Mouse (Mus musculus) forebrain, embryonic 10.5 days (tissue): ENCODE data around the gene Nap1l2. TPM values are rescaled to one million over a fixed set of nuclear protein-coding genes. Genes with fewer than 3 reads are reported as not detected.
"Not testable (repeated sequence)": the region's sequence is repeated elsewhere in the genome, so short reads cannot be mapped to it uniquely, and the experiment has no call there.

Experiments used
- DNase-seq: peaks from one replicate; pipeline ENCODE4 v3.0.0-alpha.2; 2017; ENCODE audit warnings: low spot score; ENCODE audit errors: extremely low spot score
- H3K27ac ChIP-seq: fragments of 300-500 bp; sonication (generic); 2 replicates; pipeline ENCODE4 v1.5.1; 2016; ENCODE audit warnings: mild to moderate bottlenecking
- H3K27me3 ChIP-seq: fragments of 300-500 bp; sonication (generic); 2 replicates; pipeline ENCODE4 v1.6.1; 2016; ENCODE audit warnings: mild to moderate bottlenecking; ENCODE audit not compliant: poor library complexity, severe bottlenecking
- H3K36me3 ChIP-seq: fragments of 300-500 bp; sonication (generic); replicated peaks from 2 replicates; pipeline ENCODE4 v1.6.1; 2016; ENCODE audit warnings: mild to moderate bottlenecking, moderate library complexity
- H3K4me1 ChIP-seq: fragments of 300-500 bp; sonication (generic); 2 replicates; pipeline ENCODE4 v1.6.1; 2016
- H3K4me3 ChIP-seq: fragments of 300-500 bp; sonication (generic); 2 replicates; pipeline ENCODE4 v1.5.1; 2016; ENCODE audit warnings: mild to moderate bottlenecking, moderate library complexity
- H3K9me3 ChIP-seq: fragments of 300-500 bp; sonication (generic); 2 replicates; pipeline ENCODE4 v1.6.1; 2016; ENCODE audit warnings: mild to moderate bottlenecking, moderate library complexity
- WGBS: fragments of 180-500 bp; shearing (Covaris S2); methylation state at CpG from one replicate; pipeline ENCODE4 v1.1.7; 2016; 5-methylcytosine and 5-hydroxymethylcytosine counted together
- polyA plus RNA-seq: library from polyadenylated mRNA; unstranded; fragments of >200 nt; fragmentation: Nextera tagmentation; extraction: Ambion mirVana; gene quantifications from 2 replicates; pipeline ENCODE4 v1.2.1, GENCODE M21; 2016

The Nap1l2 gene
- polyA plus RNA-seq, result 5.9 and 7.6 TPM in 2 replicates

- WGBS, result 21% methylated on average over 13 of the region's 13 CpGs
- H3K4me3 ChIP-seq, result peak within 1 kb of the TSS; percentile 55
- peak; percentile 43 for DNase-seq
Measured at GRCm38 (mm10) chrX:103186431-103186786, at the start of gene Nap1l2. Gene Nap1l2 (minus strand): TSS chrX:103186640.

GRCm38 (mm10) chrX:103215251-103215650, 28.8 kb upstream of the Nap1l2 start:
- WGBS, result 87% methylated on average over 4 of the region's 4 CpGs
- Histone ChIP-seq H3K9me3 (no peaks in the 10 kb centered on the region), H3K36me3 (no peaks in the 10 kb centered on the region), H3K27me3 (peaks cover 86% of the 10 kb centered on the region), H3K27ac (no peak overlapping the region), H3K4me1 (no peaks in the 10 kb centered on the region), H3K4me3 (no peak overlapping the region)
- DNase-seq, result no peak

More at GRCm38 (mm10) chrX:103186431-103186786, at the start of gene Nap1l2:
- H3K27ac ChIP-seq, result peak within 1 kb of the TSS; percentile 77
- H3K9me3 ChIP-seq, result no peaks in the 10 kb centered on the region
- no peaks in the 10 kb centered on the region for H3K4me1 ChIP-seq
- no peaks in the 10 kb centered on the region for H3K36me3 ChIP-seq
- H3K27me3 ChIP-seq, result peaks cover 73% of the 10 kb centered on the region

- H3K27me3 ChIP-seq, result peaks cover 69% of the 10 kb centered on the region
- no peak overlapping the region for H3K27ac ChIP-seq
- whole genome bisulfite sequencing, result 23% methylated on average over 1 of the region's 1 CpGs
- H3K4me3 ChIP-seq, result peak overlapping the region; percentile 55
- no peaks in the 10 kb centered on the region for H3K4me1 ChIP-seq
- H3K9me3 ChIP-seq, result no peaks in the 10 kb centered on the region
- no peak for DNase-seq
- no peaks in the 10 kb centered on the region for H3K36me3 ChIP-seq
Measured at GRCm38 (mm10) chrX:103186829-103187228, 389 bp upstream of the Nap1l2 start.

GRCm38 (mm10) chrX:103185781-103186430, 534 bp downstream of the Nap1l2 start:
- WGBS, result 16% methylated on average over 20 of the region's 20 CpGs
- peak overlapping the region; percentile 55 for H3K4me3 ChIP-seq
- DNase-seq, result no peak
- no peaks in the 10 kb centered on the region for H3K4me1 ChIP-seq
- peak overlapping the region; percentile 77 for H3K27ac ChIP-seq
- no peaks in the 10 kb centered on the region for H3K36me3 ChIP-seq
- peaks cover 78% of the 10 kb centered on the region for H3K27me3 ChIP-seq
- H3K9me3 ChIP-seq, result no peaks in the 10 kb centered on the region

- H3K9me3 ChIP-seq, result no peaks in the 10 kb centered on the region
- no peak overlapping the region for H3K27ac ChIP-seq
- H3K4me3 ChIP-seq, result no peak overlapping the region
- no peaks in the 10 kb centered on the region for H3K4me1 ChIP-seq
- no peaks in the 10 kb centered on the region for H3K36me3 ChIP-seq
- peaks cover 86% of the 10 kb centered on the region for H3K27me3 ChIP-seq
- no peak for DNase-seq
Measured at GRCm38 (mm10) chrX:103183536-103183935, 2.9 kb downstream of the Nap1l2 start.

DNA sequence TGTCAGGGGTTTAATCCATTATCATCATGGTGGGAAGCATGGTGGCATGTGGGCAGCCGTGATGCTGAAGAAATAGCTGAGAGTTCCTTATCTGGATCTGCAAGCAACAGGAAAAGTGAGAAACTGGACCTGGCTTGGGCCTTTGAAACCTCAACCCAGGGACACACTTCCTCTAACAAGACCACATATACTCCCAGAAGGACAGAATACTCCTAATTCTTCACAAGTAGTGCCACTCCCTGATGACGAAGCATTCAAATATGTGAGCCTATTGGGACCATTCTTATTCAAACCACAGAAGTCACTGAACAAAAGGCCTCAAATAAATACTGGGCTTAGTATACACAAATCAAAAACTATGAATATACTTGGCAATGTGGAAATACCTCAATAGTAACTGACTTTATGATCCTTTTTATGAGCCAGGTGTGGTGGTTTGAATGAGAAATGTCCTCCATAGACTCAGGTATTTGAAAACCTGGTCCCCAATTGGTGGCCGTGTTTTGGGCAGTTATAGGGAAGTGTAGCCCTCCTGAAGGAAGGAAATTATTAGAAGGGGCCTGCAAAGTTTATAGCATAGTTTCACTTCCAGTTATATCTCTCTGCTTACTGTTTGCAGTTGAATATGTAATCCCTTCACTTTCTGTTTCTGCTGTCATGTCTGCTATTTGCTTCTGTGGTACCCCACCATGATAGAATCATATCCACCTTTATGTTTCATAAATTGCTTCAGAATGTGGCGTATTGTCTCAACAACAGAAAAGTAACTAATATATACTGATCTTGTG, 6.5 kb downstream of the Nap1l2 start:
- no peak overlapping the region for H3K27ac ChIP-seq
- no peak overlapping the region for H3K4me3 ChIP-seq
- H3K36me3 ChIP-seq, result no peaks in the 10 kb centered on the region
- DNase-seq, result no peak
- peaks cover 72% of the 10 kb centered on the region for H3K27me3 ChIP-seq
- 85% methylated on average over 4 of the region's 4 CpGs for WGBS
- H3K4me1 ChIP-seq, result no peaks in the 10 kb centered on the region
- H3K9me3 ChIP-seq, result no peaks in the 10 kb centered on the region

- H3K4me3 ChIP-seq, result peak overlapping the region; percentile 44
- not testable (repeated sequence) for H3K9me3 ChIP-seq, H3K4me1 ChIP-seq, H3K27ac ChIP-seq, DNase-seq, H3K36me3 ChIP-seq
- H3K27me3 ChIP-seq, result peaks cover 40% of the 10 kb centered on the region
- 47% methylated on average over 48 of the region's 83 CpGs for WGBS
Measured at GRCm38 (mm10) chrX:103164948-103165605, 21.4 kb downstream of the Nap1l2 start.

- Histone ChIP-seq H3K4me1 (0 out of 2 replicates have a peak, but pooled peaks cover 3% of the 10 kb centered on the region), H3K4me3 (no peak overlapping the region), H3K9me3 (no peaks in the 10 kb centered on the region), H3K27me3 (peaks cover 98% of the 10 kb centered on the region), H3K27ac (no peak overlapping the region), H3K36me3 (no peaks in the 10 kb centered on the region)
- 68% methylated on average over 1 of the region's 1 CpGs for WGBS
- no peak for DNase-seq
Measured at GRCm38 (mm10) chrX:103156134-103156533, 30.3 kb downstream of the Nap1l2 start.

DNA sequence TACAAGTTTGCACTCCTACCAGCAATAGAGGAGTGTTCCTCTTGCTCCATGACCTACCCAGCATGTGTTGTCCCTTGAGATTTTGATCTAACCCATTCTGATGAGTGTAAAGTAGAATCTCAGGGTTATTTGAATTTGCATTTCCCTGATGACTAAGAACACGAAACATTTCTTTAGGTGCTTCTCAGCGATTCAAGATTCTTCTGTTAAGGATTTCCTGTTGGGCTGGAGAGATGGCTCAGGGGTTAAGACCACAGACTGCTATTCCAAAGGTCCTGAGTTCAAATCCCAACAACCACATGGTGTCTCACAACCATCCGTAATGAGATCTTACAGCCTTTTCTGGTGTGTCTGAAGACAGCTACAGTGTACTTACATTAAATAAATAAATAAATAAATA, 47.9 kb downstream of the Nap1l2 start:
- H3K4me3 ChIP-seq, result no peak overlapping the region
- 77% methylated on average over 3 of the region's 3 CpGs for WGBS

More for the DNA sequence above, 47.9 kb downstream of the Nap1l2 start:
- H3K9me3 ChIP-seq, result no peaks in the 10 kb centered on the region
- no peak for DNase-seq
- no peaks in the 10 kb centered on the region for H3K4me1 ChIP-seq
- peaks cover 40% of the 10 kb centered on the region for H3K27me3 ChIP-seq
- no peak overlapping the region for H3K27ac ChIP-seq
- no peaks in the 10 kb centered on the region for H3K36me3 ChIP-seq

Other genes with a start within 250 kb of the Nap1l2 start
- gene Cdx4, start 134.8 kb upstream of the Nap1l2 start, polyA plus RNA-seq, result not detected in 2 replicates
- gene Chic1, start 169.8 kb upstream of the Nap1l2 start, polyA plus RNA-seq, result 4.0 and 4.2 TPM in 2 replicates
- gene Tsx, start 227.8 kb upstream of the Nap1l2 start, polyA plus RNA-seq, result 0.33 and 0.42 TPM in 2 replicates
- not detected in 2 replicates for gene Gm26992, start 235.4 kb upstream of the Nap1l2 start, polyA plus RNA-seq